Mouse (Mus musculus) testis, adult 2 months (tissue): ENCODE measurements around the gene Prr5l.

ENCODE experiments used
- CTCF ChIP-seq: fragments of 200-500 bp; IDR thresholded peaks from 2 replicates; pipeline ENCODE4 v1.5.1; 2012; ENCODE audit warnings: low read depth, mild to moderate bottlenecking, inconsistent platforms, low read length, moderate library complexity; ENCODE audit not compliant: control insufficient read depth, insufficient read depth, insufficient replicate concordance
- POLR2A ChIP-seq: fragments of 200-500 bp; IDR thresholded peaks from 2 replicates; pipeline ENCODE4 v1.6.1; 2012; ENCODE audit warnings: low read depth, mild to moderate bottlenecking, inconsistent platforms, low read length, moderate library complexity; ENCODE audit not compliant: control insufficient read depth

- no peak for TF ChIP-seq CTCF
- no peak for TF ChIP-seq POLR2A
These were observed 62.0 kb downstream of the Prr5l start for GRCm38 (mm10) chr2:101820816-101821215.
